Comparison of ENCODE assay signal across 23 mouse cellular contexts in the genomic region with DNA sequence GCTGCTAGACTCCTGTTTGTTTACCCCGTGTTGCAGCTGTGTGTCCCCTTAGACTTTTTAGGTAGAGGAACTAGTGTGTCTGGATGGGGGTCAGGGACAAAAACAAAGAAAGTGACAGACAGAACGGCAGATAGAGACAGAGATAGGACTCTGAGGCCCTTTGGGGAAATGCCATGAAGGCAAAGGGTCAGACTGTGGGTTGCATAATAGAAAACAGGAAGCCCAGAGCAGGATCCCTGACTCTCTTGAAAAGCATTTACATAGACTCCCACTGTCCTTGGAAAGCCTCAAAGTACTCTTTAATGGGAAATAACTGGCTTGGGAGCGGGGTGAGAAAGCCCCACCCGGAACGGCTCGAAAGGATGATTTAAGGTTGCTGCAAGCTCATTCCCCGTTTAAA. TPM values are rescaled to one million over a fixed set of nuclear protein-coding genes. Genes with fewer than 3 reads are reported as not detected.
DNase-seq lines count a peak whose midpoint lies in the region; ATAC-seq and TF ChIP-seq lines count a peak whose summit lies in the region.
"Had no signal": no experiment of that assay in that cellular context is flagged by ENCODE, and none has a peak within 500 bp of the region (broad histone marks: within the 10 kb centered on the region; RNA-seq: fewer than 3 reads in every experiment).

No protein-coding gene starts in this region.

- no peak overlapping the region for H3K4me3 ChIP-seq in kidney, embryonic 14.5 days (ENCODE audit: low read length)
- H3K4me3 ChIP-seq in thymus, adult 2 months (ENCODE audit: control insufficient read depth, insufficient read depth, low read length) = no peak overlapping the region
- H3K4me3 ChIP-seq: forebrain, embryonic 12.5 days; heart, adult 2 months; hindbrain, embryonic 10.5 days; layer of hippocampus, adult 2 months; limb, embryonic 13.5 days; myocyte had no signal

- no peak overlapping the region for H3K4me2 ChIP-seq in kidney, embryonic 14.5 days (replicated peaks; ENCODE audit: low read depth, low read length)
- H3K4me2 ChIP-seq: forebrain, embryonic 12.5 days; limb, embryonic 13.5 days had no signal

- DNase-seq in adrenal gland, adult 8-10 months = peak; percentile 11
- no peak for DNase-seq in adrenal gland, postnatal 25 days
- DNase-seq in kidney, postnatal 36 days = peak; percentile 16 to 30
- peak; percentile 27 for DNase-seq in ES-CJ7 (ENCODE audit: low read depth, low spot score)
- DNase-seq in ovary, postnatal 10 days (ENCODE audit: low spot score) = no peak
- DNase-seq in thymus, adult 2 months = no peak
- DNase-seq: cerebellum, adult 2 months; layer of hippocampus, postnatal 36 days; midbrain, embryonic 14.5 days had no signal

- H3K36me3 ChIP-seq in kidney, embryonic 14.5 days (ENCODE audit: control insufficient read depth, insufficient read depth, low read length) = no peaks in the 10 kb centered on the region
- no peaks in the 10 kb centered on the region for H3K36me3 ChIP-seq in thymus, adult 2 months (ENCODE audit: control insufficient read depth, insufficient read depth, low read length)
- H3K36me3 ChIP-seq: forebrain, embryonic 12.5 days; hindbrain, embryonic 10.5 days; limb, embryonic 13.5 days had no signal

- no peaks in the 10 kb centered on the region for H3K9me3 ChIP-seq in kidney, embryonic 14.5 days (ENCODE audit: control insufficient read depth, low read length)
- H3K9me3 ChIP-seq: forebrain, embryonic 12.5 days; hindbrain, embryonic 10.5 days; limb, embryonic 13.5 days had no signal

- H3K27me3 ChIP-seq in kidney, embryonic 14.5 days (ENCODE audit: control insufficient read depth, insufficient read depth, low read length) = no peaks in the 10 kb centered on the region
- no peaks in the 10 kb centered on the region for H3K27me3 ChIP-seq in thymus, adult 2 months (ENCODE audit: control insufficient read depth, insufficient read depth, low read length)
- H3K27me3 ChIP-seq: forebrain, embryonic 12.5 days; limb, embryonic 13.5 days had no signal

- TF ChIP-seq POLR2A in thymus, adult 2 months (IDR thresholded peaks at IDR 0.05; ENCODE audit: control insufficient read depth, extremely low read depth, insufficient read depth, low read length, poor library complexity) = no peak

- H3K9ac ChIP-seq in kidney, embryonic 14.5 days (ENCODE audit: low read depth, low read length) = no peak overlapping the region
- H3K9ac ChIP-seq: forebrain, embryonic 12.5 days; limb, embryonic 13.5 days; liver, embryonic 14.5 days had no signal

- WGBS in kidney, embryonic 14.5 days = 59% methylated on average over 7 of the region's 7 CpGs
- 74% methylated on average over 7 of the region's 7 CpGs for WGBS in thymus, adult 2 months

- no peak for ATAC-seq in kidney, embryonic 14.5 days (ENCODE audit: low FRiP score, low TSS enrichment)
- ATAC-seq in granulocyte monocyte progenitor cell, adult 5-6 weeks (replicated peaks; ENCODE audit: poor library complexity, severe bottlenecking) = peak; percentile 98
- ATAC-seq: CD4-positive, CD25-positive, alpha-beta regulatory T cell, adult 4 months; hindbrain, postnatal 0 days; intestine, postnatal 0 days had no signal

- H3K27ac ChIP-seq in kidney, embryonic 14.5 days (ENCODE audit: low read depth, low read length) = no peak overlapping the region
- no peak overlapping the region for H3K27ac ChIP-seq in thymus, adult 2 months (ENCODE audit: control insufficient read depth, insufficient read depth, low read length)
- H3K27ac ChIP-seq: forebrain, embryonic 12.5 days; heart, adult 2 months; hindbrain, embryonic 10.5 days; hindbrain, postnatal 0 days; layer of hippocampus, adult 2 months; limb, embryonic 13.5 days; liver, embryonic 14.5 days had no signal

- H3K4me1 ChIP-seq in kidney, embryonic 14.5 days (ENCODE audit: control insufficient read depth, insufficient read depth, low read length) = no peaks in the 10 kb centered on the region
- no peaks in the 10 kb centered on the region for H3K4me1 ChIP-seq in thymus, adult 2 months (replicated peaks; ENCODE audit: control insufficient read depth, insufficient read depth, low read length)
- H3K4me1 ChIP-seq: forebrain, embryonic 12.5 days; hindbrain, embryonic 10.5 days; limb, embryonic 13.5 days had no signal

- TF ChIP-seq CTCF in thymus, adult 2 months (IDR thresholded peaks at IDR 0.05; ENCODE audit: borderline replicate concordance, control insufficient read depth, extremely low read depth, insufficient read depth, low read length, poor library complexity) = no peak

RNA-seq across cellular contexts. Expression of a gene that starts 55.4 kb away (rescaled TPM):
- 10 to 100 TPM; 10.1 to 24.2 (median 16.8) TPM for total RNA-seq in adrenal gland, adult 8-10 months (2022)
- 5.0 and 5.7 TPM in 2 replicates for total RNA-seq in adrenal gland, postnatal 25 days (2021)
- polyA plus RNA-seq in kidney, embryonic 14.5 days (2014; fragmentation: Nextera tagmentation; extraction: Ambion mirVana) = 1.5 and 3.4 TPM in 2 replicates
- 0.30 TPM in 1 of 2 replicates, not detected in the other for total RNA-seq in granulocyte monocyte progenitor cell, adult 5-6 weeks (2014; fragmentation: Nextera tagmentation)
- total RNA-seq in granulocyte monocyte progenitor cell, adult 5-6 weeks (2017) = 0.60 and 1.8 TPM in 2 replicates
- polyA plus RNA-seq in thymus, adult 2 months (2012; rRNA removed) = 11.9 and 12.6 TPM in 2 replicates
- total RNA-seq: MEL had no signal

RNA-seq across cellular contexts. Expression of a gene that starts 56.2 kb away (rescaled TPM):
- 1 to 10 TPM in 1 of 4 experiments, under 1 TPM in 3; 0.38 to 1.6 (median 0.81) TPM for total RNA-seq in adrenal gland, adult 8-10 months (2022)
- total RNA-seq in adrenal gland, postnatal 25 days (2021) = not detected in 2 replicates
- 1.7 and 3.0 TPM in 2 replicates for polyA plus RNA-seq in kidney, embryonic 14.5 days (2014; fragmentation: Nextera tagmentation; extraction: Ambion mirVana)
- total RNA-seq in granulocyte monocyte progenitor cell, adult 5-6 weeks (2014; fragmentation: Nextera tagmentation) = not detected in 2 replicates
- total RNA-seq in granulocyte monocyte progenitor cell, adult 5-6 weeks (2017) = not detected in 2 replicates
- polyA plus RNA-seq in thymus, adult 2 months (2012; rRNA removed) = 0.86 and 1.3 TPM in 2 replicates
- total RNA-seq: gastrocnemius, adult 8-10 months; MEL had no signal
- polyA plus RNA-seq: CD4-positive, CD25-positive, alpha-beta regulatory T cell, adult 4 months had no signal

Comparison
In these comparisons a context has a peak if more than half of its experiments do, and no peak if none do; other contexts are left out.
1. DNase-seq: peak in adrenal gland, adult 8-10 months (single experiment), kidney, postnatal 36 days (2 of 2) and ES-CJ7 (single experiment); none in adrenal gland, postnatal 25 days (single experiment), ovary, postnatal 10 days (single experiment) and thymus, adult 2 months (single experiment).